Mouse (Mus musculus) forebrain, embryonic 16.5 days (tissue): ENCODE measurements at regions not wholly inside any gene's neighbourhood (a gene's known extent, or its start where the extent isn't known, plus 50 kb on each side); places are given as distances from the start of the nearest gene placed in this dataset.

Experiments
- ATAC-seq: fragments of 200-750 bp; cut with Nextera tagmentation; 2 replicates; pipeline ENCODE4 v1.8.0; 2017; ENCODE audit warnings: mild to moderate bottlenecking, moderate library complexity
- H3K27ac ChIP-seq: fragments of 300-500 bp; sonication (generic); 2 replicates; pipeline ENCODE4 v1.5.1; 2014; ENCODE audit warnings: low read length, control low read depth
- H3K27me3 ChIP-seq: fragments of 300-500 bp; sonication (generic); replicated peaks from 2 replicates; pipeline ENCODE4 v1.6.1; 2014; ENCODE audit warnings: low read length; ENCODE audit not compliant: control insufficient read depth, insufficient read depth
- H3K36me3 ChIP-seq: fragments of 300-500 bp; sonication (generic); 2 replicates; pipeline ENCODE4 v1.6.1; 2014; ENCODE audit not compliant: control insufficient read depth, insufficient read depth
- H3K4me1 ChIP-seq: fragments of 300-500 bp; sonication (generic); replicated peaks from 2 replicates; pipeline ENCODE4 v1.6.1; 2014; ENCODE audit warnings: low read length; ENCODE audit not compliant: control insufficient read depth, insufficient read depth
- H3K4me2 ChIP-seq: fragments of 300-500 bp; sonication (generic); 2 replicates; pipeline ENCODE4 v1.6.1; 2014; ENCODE audit warnings: mild to moderate bottlenecking, low read length, control low read depth
- H3K4me3 ChIP-seq: fragments of 300-500 bp; sonication (generic); replicated peaks from 2 replicates; pipeline ENCODE4 v1.5.1; 2014; ENCODE audit warnings: mild to moderate bottlenecking, low read length, control low read depth
- H3K9ac ChIP-seq: fragments of 300-500 bp; sonication (generic); replicated peaks from 2 replicates; pipeline ENCODE4 v1.6.1; 2014; ENCODE audit warnings: low read depth, low read length, control low read depth
- H3K9me3 ChIP-seq: fragments of 300-500 bp; sonication (generic); 2 replicates; pipeline ENCODE4 v1.6.1; 2016; ENCODE audit warnings: low read length; ENCODE audit not compliant: control insufficient read depth
- WGBS: fragments of 180-500 bp; shearing (Covaris S2); extraction: QIAGEN DNeasy Blood & Tissue Kit; methylation state at CpG from one replicate; pipeline ENCODE4 v1.1.7; 2014; 5-methylcytosine and 5-hydroxymethylcytosine counted together

- Histone ChIP-seq H3K4me1 (no peaks in the 10 kb centered on the region), H3K4me3 (no peak overlapping the region), H3K36me3 (no peaks in the 10 kb centered on the region), H3K9me3 (no peaks in the 10 kb centered on the region), H3K4me2 (no peak overlapping the region), H3K27ac (no peak overlapping the region), H3K27me3 (no peaks in the 10 kb centered on the region), H3K9ac (no peak overlapping the region)
- 74% methylated on average over 4 of the region's 4 CpGs for WGBS
- ATAC-seq: no peak
Measured at GRCm38 (mm10) chr2:92740776-92741295, 141.3 kb downstream of the Chst1 start.

GRCm38 (mm10) chr2:92742025-92742424 is 142.5 kb downstream of the Chst1 start:
- H3K4me2 ChIP-seq: no peak overlapping the region
- no peaks in the 10 kb centered on the region for H3K36me3 ChIP-seq
- 68% methylated on average over 5 of the region's 5 CpGs for WGBS
- no peak overlapping the region for H3K9ac ChIP-seq
- H3K4me3 ChIP-seq: no peak overlapping the region
- H3K27me3 ChIP-seq: no peaks in the 10 kb centered on the region
- no peaks in the 10 kb centered on the region for H3K4me1 ChIP-seq
- ATAC-seq: no peak
- H3K27ac ChIP-seq: no peak overlapping the region
- no peaks in the 10 kb centered on the region for H3K9me3 ChIP-seq

DNA sequence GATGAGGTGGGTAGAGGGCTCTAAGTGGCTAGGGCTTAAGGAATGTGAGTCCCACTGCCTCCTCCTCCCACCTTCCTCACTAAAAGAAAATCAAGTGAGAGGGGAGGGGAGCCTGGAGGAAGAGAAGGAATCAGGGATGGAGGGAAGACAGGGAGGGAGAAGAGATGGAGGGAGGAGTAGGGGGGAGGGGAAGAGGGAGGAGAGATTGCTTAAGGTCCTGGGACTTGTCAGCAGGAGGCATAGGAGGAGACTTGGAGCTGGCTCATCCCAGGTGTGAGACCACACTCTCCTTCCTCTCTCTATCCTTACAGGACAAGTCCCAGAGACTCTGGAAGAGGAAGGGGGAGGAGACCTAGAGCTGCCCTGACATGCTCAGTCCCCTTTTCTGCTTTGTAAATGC is 143.2 kb downstream of the Chst1 start:
- Histone ChIP-seq H3K9ac (no peak overlapping the region), H3K36me3 (no peaks in the 10 kb centered on the region), H3K4me3 (no peak overlapping the region), H3K4me2 (no peak overlapping the region), H3K27me3 (no peaks in the 10 kb centered on the region), H3K4me1 (no peaks in the 10 kb centered on the region), H3K9me3 (no peaks in the 10 kb centered on the region), H3K27ac (no peak overlapping the region)
- ATAC-seq: no peak

DNA sequence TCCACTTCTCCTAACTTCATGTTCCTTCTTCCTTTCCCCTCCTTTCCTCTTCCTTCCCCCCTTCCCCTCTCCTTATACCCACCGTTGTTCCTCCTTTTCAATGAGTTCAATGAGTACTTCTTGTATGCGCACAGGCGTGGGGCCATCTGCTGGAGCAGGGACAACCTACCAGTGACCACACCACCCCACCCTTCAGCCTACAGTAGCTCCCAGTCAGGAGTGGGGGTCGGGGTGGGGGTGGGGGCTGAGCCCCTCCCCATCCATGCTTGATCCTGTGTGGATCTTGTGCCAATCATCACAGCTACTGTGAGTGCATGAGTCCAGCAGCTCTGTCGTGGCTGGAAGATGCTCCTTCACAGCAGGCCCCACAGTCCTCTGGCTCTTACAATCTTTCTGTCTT is 143.6 kb downstream of the Chst1 start:
- 40% methylated on average over 5 of the region's 5 CpGs for WGBS
- Histone ChIP-seq H3K4me2 (no peak overlapping the region), H3K36me3 (no peaks in the 10 kb centered on the region), H3K4me1 (no peaks in the 10 kb centered on the region), H3K4me3 (no peak overlapping the region), H3K9me3 (no peaks in the 10 kb centered on the region), H3K9ac (no peak overlapping the region), H3K27me3 (no peaks in the 10 kb centered on the region), H3K27ac (no peak overlapping the region)
- ATAC-seq: no peak

- Histone ChIP-seq H3K36me3 (no peaks in the 10 kb centered on the region), H3K27ac (no peak overlapping the region), H3K9me3 (no peaks in the 10 kb centered on the region), H3K9ac (no peak overlapping the region), H3K4me3 (no peak overlapping the region), H3K4me2 (no peak overlapping the region), H3K27me3 (no peaks in the 10 kb centered on the region), H3K4me1 (no peaks in the 10 kb centered on the region)
- WGBS: 36% methylated on average over 5 of the region's 5 CpGs
- ATAC-seq: no peak
Measured at GRCm38 (mm10) chr2:92743911-92744310, 144.4 kb downstream of the Chst1 start.

- H3K9me3 ChIP-seq: no peaks in the 10 kb centered on the region
- H3K9ac ChIP-seq: no peak overlapping the region
- no peaks in the 10 kb centered on the region for H3K27me3 ChIP-seq
- H3K4me2 ChIP-seq: no peak overlapping the region
- H3K4me3 ChIP-seq: no peak overlapping the region
- WGBS: 76% methylated on average over 2 of the region's 2 CpGs
- H3K4me1 ChIP-seq: no peaks in the 10 kb centered on the region
- no peak overlapping the region for H3K27ac ChIP-seq
- no peak for ATAC-seq
- no peaks in the 10 kb centered on the region for H3K36me3 ChIP-seq
Measured at GRCm38 (mm10) chr2:92747406-92747805, 147.9 kb downstream of the Chst1 start.

DNA sequence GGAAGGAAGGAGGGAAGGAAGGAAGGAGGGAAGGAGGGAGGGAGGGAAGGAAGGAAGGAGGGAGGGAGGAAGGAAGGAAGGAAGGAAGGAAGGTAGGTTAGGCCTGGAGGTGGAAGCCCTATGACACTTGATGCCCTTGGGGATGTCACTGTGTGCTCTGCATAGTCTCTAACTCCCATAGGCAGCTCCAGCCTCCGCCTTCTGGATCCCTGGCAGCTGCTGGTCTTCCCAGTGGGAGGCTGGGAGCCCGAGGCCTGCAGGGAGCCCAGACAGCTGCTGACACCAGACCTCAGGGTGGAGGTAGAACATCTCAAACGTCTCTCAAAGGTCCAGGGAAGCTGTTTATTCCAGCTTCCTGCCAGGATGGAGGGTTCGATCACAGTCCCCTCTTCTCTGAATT is 150.6 kb downstream of the Chst1 start:
- H3K27me3 ChIP-seq: no peaks in the 10 kb centered on the region
- no peak overlapping the region for H3K4me2 ChIP-seq
- no peak overlapping the region for H3K9ac ChIP-seq
- H3K9me3 ChIP-seq: no peaks in the 10 kb centered on the region
- no peaks in the 10 kb centered on the region for H3K36me3 ChIP-seq
- WGBS: 62% methylated on average over 4 of the region's 4 CpGs
- H3K4me1 ChIP-seq: peaks cover 3% of the 10 kb centered on the region
- H3K27ac ChIP-seq: no peak overlapping the region
- H3K4me3 ChIP-seq: no peak overlapping the region
- no peak for ATAC-seq

- Histone ChIP-seq H3K27ac (no peak overlapping the region), H3K9me3 (no peaks in the 10 kb centered on the region), H3K9ac (no peak overlapping the region), H3K27me3 (no peaks in the 10 kb centered on the region), H3K4me3 (no peak overlapping the region), H3K4me2 (no peak overlapping the region), H3K36me3 (no peaks in the 10 kb centered on the region), H3K4me1 (peaks cover 3% of the 10 kb centered on the region)
- WGBS: 72% methylated on average over 4 of the region's 4 CpGs
- no peak for ATAC-seq
Measured at GRCm38 (mm10) chr2:92750672-92751071, 151.2 kb downstream of the Chst1 start.

DNA sequence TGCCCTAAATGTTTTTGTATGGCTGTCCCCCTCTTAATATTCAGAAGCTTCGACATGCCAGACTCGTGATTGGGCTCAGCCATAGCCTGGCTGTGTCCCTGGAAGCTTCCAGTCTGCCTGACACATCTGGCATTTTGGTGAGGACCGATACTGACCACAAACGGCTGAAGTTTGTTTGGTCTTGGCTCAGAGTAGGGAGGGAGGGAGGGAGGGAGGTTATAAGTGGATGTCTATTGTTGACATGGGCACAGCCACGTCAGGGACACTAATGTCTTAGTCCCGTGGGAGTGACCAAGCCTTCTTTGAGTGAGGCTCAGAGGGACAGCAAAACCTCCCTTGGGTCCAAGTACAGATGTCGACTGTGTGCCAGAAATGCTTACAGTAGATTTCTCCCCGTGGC is 151.7 kb downstream of the Chst1 start:
- ATAC-seq: no peak
- Histone ChIP-seq H3K27me3 (no peaks in the 10 kb centered on the region), H3K9ac (no peak overlapping the region), H3K9me3 (no peaks in the 10 kb centered on the region), H3K4me2 (no peak overlapping the region), H3K4me3 (no peak overlapping the region), H3K36me3 (no peaks in the 10 kb centered on the region), H3K4me1 (peaks cover 3% of the 10 kb centered on the region), H3K27ac (no peak overlapping the region)
- WGBS: 70% methylated on average over 8 of the region's 8 CpGs

DNA sequence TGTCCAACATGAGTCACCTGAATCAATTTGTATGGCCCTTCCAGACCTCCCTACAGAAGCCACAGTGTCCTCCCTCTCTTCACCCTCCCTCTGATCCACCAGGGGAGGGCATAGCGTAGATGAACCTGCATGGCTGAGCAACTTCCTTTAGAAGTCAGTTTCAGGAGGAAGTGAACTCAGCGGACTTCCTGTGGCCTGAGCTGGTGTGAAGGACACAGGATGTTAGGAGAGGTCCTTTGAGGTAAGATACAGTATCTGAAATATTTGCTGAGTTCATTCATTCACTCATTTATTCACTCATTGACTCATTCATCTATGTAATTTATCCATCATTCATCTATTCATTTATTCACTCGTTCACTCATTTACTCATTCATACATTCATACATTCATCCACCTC is 152.6 kb downstream of the Chst1 start:
- Histone ChIP-seq H3K4me2 (no peak overlapping the region), H3K4me3 (no peak overlapping the region), H3K36me3 (no peaks in the 10 kb centered on the region), H3K9me3 (no peaks in the 10 kb centered on the region), H3K9ac (no peak overlapping the region), H3K4me1 (peaks cover 3% of the 10 kb centered on the region), H3K27me3 (no peaks in the 10 kb centered on the region), H3K27ac (no peak overlapping the region)
- no peak for ATAC-seq
- WGBS: 90% methylated on average over 3 of the region's 3 CpGs
